Mouse (Mus musculus) embryonic fibroblast, embryonic 13.5 days (primary cell): Measurements from ENCODE around the gene Rad51.

ENCODE experiments used
- CTCF ChIP-seq: IDR thresholded peaks from 2 replicates; pipeline ENCODE4 v1.5.1; 2011; ENCODE audit warnings: mild to moderate bottlenecking, control low read depth, low read length, moderate library complexity, borderline replicate concordance; ENCODE audit not compliant: insufficient read depth
- POLR2A ChIP-seq: IDR thresholded peaks from 2 replicates; pipeline ENCODE4 v1.6.1; 2011; ENCODE audit warnings: low read depth, mild to moderate bottlenecking, control low read depth, low read length, moderate library complexity

- no peak for TF ChIP-seq POLR2A
- TF ChIP-seq CTCF, result no peak
These were observed 45.2 kb downstream of the Rad51 start for GRCm38 (mm10) chr2:119157836-119158235.
